Mouse (Mus musculus) erythroblast, adult 5-6 weeks (primary cell): Measurements from ENCODE around the gene Necap1. TPM values are rescaled to one million over a fixed set of nuclear protein-coding genes. Genes with fewer than 3 reads are reported as not detected.
A peak's percentile ranks its signal among the peaks of the same experiment; 100 is the strongest.

Experiments used
- ATAC-seq: replicated peaks from 2 replicates; pipeline ENCODE4 v1.8.0; 2016; ENCODE audit warnings: moderate number of reproducible peaks, mild to moderate bottlenecking, moderate TSS enrichment, inconsistent platforms; ENCODE audit not compliant: poor library complexity, low FRiP score, severe bottlenecking
- total RNA-seq, 2 experiments: library from RNA; stranded (forward) in 1 of 2; stranded (reverse) in 1 of 2; fragments of 150-400 nt in 1 of 2; fragments of 200-764, 138-1000 nt in 1 of 2; gene quantifications; 2 replicates each; pipeline versions ENCODE4 v1.2.3 to v1.2.4; 2015 to 2017; ENCODE audit warnings: low replicate concordance in 2 of 2

The Necap1 gene
- total RNA-seq (2015; ENCODE audit: low replicate concordance) (6.9 and 15.0 TPM in 2 replicates), total RNA-seq (2017; ENCODE audit: low replicate concordance) (6.3 and 16.8 TPM in 2 replicates)

DNA sequence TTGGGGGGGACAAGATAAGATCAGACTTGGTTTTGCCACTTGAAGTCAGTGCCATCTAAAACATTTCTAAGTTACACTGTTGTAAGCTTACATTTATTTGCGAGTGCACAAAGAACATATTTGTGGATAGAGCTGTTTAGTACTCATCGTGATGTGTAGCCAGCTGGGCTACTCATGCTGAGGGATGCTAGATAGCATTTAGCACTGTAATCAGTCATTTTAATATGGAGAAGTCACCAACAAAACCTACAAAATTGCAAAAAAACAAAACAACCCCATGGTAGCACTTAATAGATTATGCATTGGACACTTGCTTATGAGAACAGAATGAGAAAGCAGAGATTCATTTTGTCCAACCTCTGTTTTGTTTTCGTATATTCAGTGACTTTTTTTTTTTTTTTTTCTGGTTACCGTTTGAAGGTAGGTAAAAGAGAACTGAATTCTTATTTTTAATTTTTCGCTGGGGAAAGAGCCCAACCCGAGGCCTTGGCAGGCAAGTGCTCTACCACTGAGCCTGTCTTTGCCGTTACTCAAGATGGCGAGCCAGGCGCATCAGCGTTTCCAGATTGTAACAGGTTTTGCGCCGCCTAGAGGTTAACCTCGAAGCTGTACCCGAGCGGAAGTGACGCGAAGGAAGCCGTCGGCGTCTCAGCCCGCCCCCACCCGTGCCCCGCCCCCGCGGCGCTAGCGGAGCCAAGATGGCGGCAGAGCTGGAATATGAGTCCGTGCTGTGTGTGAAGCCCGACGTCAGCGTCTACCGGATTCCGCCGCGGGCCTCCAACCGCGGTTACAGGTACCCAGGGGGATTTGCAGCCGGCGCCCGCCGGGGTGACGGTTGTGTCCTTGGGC lies at the start of gene Necap1:
Necap1 (plus strand) TSS at position 604 of the 849 bp plus-strand sequence.
- ATAC-seq: peak; percentile 96

- ATAC-seq: no peak
Measured at GRCm38 (mm10) chr6:122825166-122825565, 49.1 kb upstream of the Necap1 start.

DNA sequence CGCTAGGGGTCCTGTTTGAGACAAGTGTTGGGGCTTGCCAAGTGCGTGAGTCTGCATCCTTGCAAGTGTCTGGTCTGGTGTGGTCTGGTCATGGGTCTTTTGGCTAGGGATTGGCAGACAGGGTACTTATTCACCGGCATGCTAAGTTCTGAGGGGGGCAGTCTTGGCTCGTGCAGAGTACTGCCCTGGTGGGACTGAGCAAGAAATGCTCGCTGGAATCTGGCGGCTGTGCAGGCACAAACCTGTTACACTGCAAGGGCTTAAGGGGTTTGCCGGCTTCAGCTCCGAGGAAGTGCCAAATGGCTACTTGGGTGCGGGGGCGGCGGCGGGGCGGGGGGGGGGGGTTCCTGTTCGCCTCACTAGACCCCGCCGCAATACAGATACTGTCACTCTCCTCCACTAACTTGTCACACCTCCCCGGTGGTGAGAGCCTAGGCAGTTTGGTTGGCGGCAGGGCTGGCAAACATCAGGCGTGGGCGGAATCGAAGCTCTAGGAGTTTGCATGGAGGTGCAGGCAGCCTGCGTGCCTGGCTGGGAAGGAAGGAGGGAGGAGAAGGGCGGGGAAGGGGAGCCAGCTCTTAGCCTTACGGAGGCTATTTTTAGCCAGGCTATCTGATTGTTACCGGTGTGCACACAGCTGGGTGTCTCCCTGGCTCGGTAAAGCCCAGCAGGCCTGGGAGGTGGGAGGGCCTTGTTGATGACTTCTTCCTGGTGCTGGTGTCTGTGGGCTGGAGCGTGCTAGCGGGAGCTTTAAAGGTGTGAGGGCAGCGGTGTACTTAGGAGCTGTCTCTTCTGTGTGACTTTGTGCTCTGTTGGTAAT lies 48.1 kb upstream of the Necap1 start:
- ATAC-seq: peak; percentile 94

- peak; percentile 73 for ATAC-seq
Measured at GRCm38 (mm10) chr6:122828086-122828485, 46.2 kb upstream of the Necap1 start.

DNA sequence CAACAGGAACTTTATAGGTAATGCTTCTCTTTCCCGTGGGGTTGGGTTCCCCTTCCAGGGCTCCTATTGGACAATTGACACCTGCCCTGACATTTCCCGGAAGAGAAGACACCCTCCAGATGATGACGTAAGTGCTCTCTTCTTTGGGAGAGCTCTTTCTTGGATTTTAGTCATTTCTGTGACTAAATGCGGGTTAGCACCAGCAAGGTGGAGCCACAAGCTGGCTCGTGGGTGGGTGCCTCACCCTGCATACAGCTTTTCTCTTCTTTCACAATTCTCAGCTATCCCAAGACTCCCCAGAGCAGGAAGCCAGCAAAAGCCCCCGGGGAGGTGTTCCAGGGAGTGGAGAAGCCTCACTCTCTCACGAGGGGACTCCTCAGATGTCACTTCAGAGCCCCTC lies 41.4 kb upstream of the Necap1 start:
- ATAC-seq: no peak

- peak; percentile 90 for ATAC-seq
Measured at GRCm38 (mm10) chr6:122834365-122834764, 39.9 kb upstream of the Necap1 start.

GRCm38 (mm10) chr6:122836974-122837373 lies 37.3 kb upstream of the Necap1 start:
- ATAC-seq: no peak

DNA sequence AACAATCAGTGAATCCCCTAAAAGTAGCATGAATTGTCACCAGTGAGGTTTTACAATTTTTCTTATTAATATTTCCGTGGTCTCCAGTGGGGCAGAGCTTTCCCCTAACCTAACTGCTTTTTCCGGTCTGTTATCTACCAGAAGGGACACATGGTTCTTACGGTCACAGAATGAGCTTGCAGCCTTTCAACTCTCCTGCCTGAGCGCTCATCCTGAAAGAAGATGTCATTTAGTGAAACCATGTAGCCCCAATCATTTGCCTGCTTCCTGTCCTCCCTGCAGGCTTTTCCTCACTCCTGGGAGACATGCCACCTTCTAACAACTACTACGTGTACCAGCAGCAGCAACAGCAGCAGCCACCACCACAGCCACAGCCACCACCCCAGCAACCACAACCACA lies 36.7 kb upstream of the Necap1 start:
- ATAC-seq: no peak

- no peak for ATAC-seq
Measured at GRCm38 (mm10) chr6:122843759-122844158, 30.5 kb upstream of the Necap1 start.

DNA sequence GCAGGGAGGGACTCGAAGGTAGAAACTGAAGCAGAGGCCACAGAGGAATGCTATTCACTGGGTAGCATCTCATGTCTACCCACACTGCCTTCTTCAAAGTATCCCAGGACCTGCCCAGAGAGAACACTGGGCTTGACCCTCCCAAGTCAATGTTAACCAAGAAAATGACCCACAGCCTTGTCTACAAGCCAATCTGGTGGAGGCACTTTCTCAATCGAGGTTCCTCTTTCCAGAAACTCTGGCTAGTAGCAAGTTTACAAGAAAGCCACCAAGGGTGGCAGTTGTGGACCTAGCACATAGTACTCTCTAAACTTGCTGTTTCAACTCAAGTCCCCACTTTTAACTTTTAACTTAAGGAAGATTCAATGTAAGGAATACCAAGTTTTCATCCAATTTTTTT lies 21.6 kb upstream of the Necap1 start:
- no peak for ATAC-seq

GRCm38 (mm10) chr6:122854552-122854951 lies 19.7 kb upstream of the Necap1 start:
- ATAC-seq: no peak

DNA sequence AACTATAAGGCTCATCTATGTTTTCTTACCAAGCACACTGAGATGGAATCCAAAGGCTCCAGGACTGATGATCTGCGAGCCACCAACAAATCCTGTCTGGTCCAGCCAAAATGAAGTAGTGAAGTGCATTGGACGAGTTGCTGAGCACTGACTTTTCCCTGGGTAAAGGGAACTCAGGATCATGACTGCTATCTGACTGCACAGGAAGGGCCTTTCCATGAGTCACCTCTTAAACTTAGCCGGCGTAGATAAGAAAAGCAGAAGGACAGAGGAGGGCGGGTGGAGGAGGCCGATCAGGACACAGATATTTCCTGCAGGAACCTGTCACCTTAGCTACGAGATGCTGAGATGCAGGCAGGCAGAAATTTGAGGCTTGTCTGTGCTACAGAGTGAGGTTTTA lies 18.3 kb upstream of the Necap1 start, which contains the start of gene C3ar1:
C3ar1 (minus strand) TSS at position 207 of the 400 bp plus-strand sequence.
- ATAC-seq: no peak

DNA sequence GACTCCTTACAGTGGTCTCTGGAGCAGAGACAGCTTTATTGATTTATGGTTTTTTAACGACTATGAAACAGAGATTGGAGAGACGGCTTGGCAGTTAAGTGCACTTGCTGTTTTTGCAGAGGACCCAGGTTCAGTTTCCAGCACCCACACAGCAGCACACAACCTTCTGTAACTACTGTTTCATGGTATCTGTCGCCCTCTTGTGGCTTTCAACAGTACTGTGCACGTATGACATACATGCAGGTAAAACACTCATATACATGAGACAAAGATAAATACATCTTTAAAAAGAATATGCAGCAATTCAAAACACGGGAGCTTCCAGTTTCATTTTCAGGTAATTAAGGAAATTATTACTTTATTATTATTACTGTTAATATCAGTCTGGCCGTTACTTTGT lies 11.8 kb upstream of the Necap1 start:
- ATAC-seq: no peak

GRCm38 (mm10) chr6:122862871-122863270 lies 11.4 kb upstream of the Necap1 start:
- ATAC-seq: no peak

DNA sequence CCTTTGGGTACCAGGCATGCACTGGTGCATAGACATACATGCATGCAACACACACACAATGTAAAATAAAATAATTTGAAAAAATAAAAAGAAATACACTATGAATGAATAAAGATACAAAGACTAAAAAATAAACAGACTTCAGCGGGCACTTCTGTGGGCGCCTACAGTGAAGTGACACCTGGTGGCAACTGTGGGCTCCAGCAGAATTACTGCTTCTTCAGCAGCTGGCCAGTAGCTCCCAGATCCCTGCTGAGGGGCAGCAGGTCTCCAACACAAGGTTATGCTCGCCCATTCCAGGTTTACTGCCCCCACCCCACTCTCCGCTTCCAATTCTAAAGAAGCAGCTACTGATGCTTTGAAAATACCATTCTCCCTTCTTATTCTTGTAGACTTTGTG lies 6.4 kb upstream of the Necap1 start:
- no peak for ATAC-seq

- no peak for ATAC-seq
Measured at GRCm38 (mm10) chr6:122869846-122870245, 4.4 kb upstream of the Necap1 start.

DNA sequence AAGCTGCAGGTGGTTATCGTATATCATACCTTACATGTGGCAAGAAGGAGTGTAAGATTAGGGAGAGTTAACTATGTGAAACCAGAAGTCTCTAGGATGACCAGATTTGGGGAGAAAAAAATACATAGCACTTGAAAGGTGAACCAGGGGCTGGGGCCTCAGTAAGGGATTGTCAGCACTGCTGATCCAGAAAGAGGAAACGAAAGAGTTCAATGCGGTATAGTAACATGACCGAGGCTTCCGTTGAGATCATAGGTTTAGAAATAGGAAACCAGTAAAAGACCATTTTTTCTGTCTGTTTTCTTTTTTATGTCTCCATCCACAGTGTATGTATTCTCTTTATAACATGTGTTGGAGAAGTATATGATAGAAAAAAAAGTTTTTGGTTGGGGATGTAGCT lies 1.5 kb upstream of the Necap1 start:
- ATAC-seq: no peak

GRCm38 (mm10) chr6:122874720-122875389 lies 581 bp downstream of the Necap1 start:
- peak; percentile 59 for ATAC-seq

- no peak for ATAC-seq
Measured at GRCm38 (mm10) chr6:122879141-122879735, 5.0 kb downstream of the Necap1 start.
